Mouse (Mus musculus) activated CD4-positive, CD25-positive, alpha-beta regulatory T cell, adult 4 months (primary cell): ENCODE results near the gene Tjp3. TPM values are rescaled to one million over a fixed set of nuclear protein-coding genes. Genes with fewer than 3 reads are reported as not detected.

Source experiments
- ATAC-seq: one replicate; pipeline ENCODE4 v1.8.0; 2017
- polyA plus RNA-seq, 2 experiments: library from polyadenylated mRNA; unstranded; fragments of 100-300 nt; shearing (Covaris generic); gene quantifications; one replicate each; pipeline ENCODE4 v1.2.1; 2017

Gene Tjp3
- polyA plus RNA-seq, 2 experiments from 2014 or later = 2.4 to 3.1 TPM

DNA sequence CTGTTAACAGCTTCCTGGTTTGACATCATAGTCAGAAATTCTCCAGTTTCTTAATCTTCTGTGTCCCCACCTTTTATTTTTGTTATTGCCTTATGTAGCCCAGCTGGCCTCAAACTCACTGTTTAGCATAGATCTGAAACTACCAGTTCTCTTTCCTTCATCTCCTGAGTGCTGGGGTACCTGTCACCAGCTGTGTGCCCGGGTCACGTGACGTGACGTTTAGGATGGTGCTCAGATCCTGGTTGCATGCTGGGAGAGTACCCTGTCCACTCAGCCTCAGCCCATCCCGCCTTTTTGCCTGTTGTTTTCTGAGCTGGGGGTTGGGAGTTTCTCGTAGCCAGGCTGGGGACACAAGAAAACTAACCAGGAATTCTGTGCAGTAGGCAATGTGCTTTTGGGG lies 5.9 kb upstream of the Tjp3 start:
- no peak for ATAC-seq

DNA sequence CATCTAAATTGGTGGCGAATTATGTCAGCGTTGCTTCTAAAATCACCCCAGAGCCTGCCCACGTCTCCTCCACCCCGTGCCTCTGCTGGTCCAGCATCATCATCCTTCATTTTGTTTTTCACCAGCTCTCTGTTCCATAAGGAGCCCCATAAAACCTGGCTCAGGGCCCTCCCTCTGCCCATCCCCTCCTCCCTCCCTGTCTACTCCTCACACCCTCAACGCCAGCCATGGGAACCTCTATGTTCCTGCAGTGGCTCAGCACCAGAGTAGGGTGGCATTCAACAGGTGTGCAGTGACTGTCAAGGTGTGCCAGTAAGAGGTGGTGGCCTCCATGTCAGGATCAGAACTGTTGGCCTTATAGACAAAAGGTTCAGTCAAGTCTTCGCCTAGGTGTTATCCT lies 3.8 kb upstream of the Tjp3 start:
- no peak for ATAC-seq

DNA sequence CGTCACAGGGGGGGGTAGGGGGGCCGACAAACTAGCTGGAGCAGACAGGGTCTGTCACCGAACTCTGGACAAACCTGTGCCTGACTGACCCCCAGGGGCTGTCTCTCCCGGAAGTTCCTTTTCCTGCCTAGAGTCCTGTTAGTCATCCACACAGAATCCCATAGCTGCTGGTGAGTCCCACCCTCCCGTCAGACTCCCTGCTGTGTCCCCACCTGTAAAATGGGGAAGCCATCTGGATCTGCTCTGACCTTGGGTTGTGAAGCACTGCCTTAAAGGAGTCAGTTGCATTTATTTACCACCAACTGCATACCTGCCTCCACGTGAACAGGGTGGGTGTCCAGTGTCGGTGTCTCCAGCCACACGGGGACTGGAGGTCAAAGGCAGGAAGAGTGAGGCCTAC lies 3.1 kb upstream of the Tjp3 start:
- no peak for ATAC-seq

DNA sequence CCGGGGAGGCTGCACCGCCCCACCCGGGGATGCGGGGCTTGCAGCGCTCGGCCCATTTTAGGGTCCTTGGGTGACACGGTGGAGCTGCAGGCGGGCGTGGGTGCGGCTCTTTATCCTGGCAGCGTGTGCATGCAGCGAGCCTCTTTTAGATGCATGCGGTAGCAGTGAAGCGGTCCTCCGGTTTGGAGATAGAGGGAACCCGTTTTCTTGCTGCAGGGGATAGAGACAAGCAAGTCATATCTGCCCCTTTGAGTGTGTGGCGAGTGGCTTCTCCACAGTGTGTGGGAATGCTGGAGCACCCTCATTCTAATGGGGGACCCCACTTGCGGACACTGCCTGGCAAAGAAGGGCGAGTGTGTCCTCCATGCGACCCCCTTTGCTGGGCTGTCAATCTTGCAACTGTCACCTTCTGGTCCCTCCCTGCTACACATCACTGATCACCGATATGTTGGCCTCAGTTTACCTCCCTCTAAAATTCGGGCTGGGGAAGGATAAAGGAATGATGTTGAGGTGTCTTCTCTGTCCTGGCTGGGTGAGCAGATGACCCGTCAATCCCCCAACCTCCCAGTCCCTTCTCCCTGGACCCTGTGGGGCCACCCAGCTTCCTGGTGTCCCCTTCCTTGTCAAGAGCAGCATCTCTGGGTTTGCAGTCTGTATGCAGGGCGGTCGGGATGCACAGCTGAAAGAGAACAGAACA lies 2.1 kb upstream of the Tjp3 start:
- no peak for ATAC-seq

DNA sequence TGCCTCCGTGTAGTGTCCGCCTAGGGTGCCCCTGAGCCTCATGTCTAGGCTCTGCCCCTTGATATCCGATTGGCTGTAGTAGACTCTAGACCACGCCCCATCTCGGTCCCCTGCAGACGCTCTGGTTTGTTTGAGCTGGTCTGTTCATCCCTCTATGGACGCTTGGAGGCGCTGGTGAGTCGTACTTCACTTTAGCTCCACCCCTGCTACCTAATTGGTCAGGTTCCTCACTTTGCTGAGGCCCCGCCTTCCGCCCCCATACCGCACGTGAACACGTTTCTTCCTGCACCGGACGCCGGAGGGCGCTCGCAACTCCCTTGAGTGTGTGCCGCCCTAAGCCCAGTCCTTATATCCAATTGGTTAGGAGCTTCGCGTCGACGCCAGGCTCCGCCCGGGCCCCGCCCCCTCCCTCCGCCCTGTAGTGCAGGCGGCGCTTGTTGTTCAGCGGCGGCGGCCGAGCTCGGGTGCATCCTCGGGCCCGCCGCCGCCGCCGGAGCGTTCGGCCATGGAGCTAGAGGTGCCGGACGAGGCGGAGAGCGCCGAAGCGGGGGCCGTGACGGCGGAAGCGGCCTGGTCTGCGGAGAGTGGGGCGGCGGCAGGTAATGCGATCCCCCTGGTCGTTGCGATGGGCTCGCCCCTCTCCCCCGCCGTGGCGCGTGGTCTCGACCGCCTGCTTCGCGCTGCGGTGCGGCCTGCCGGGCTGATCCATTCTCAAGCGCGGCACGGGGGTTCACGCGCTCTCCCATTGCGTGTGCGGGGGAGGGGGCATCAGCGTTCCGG lies 1.4 kb upstream of the Tjp3 start, which contains the start of gene Pip5k1c:
Gene Pip5k1c, plus strand, starts transcription at position 410 of the 780 bp plus-strand sequence.
- ATAC-seq = peak; percentile 87

DNA sequence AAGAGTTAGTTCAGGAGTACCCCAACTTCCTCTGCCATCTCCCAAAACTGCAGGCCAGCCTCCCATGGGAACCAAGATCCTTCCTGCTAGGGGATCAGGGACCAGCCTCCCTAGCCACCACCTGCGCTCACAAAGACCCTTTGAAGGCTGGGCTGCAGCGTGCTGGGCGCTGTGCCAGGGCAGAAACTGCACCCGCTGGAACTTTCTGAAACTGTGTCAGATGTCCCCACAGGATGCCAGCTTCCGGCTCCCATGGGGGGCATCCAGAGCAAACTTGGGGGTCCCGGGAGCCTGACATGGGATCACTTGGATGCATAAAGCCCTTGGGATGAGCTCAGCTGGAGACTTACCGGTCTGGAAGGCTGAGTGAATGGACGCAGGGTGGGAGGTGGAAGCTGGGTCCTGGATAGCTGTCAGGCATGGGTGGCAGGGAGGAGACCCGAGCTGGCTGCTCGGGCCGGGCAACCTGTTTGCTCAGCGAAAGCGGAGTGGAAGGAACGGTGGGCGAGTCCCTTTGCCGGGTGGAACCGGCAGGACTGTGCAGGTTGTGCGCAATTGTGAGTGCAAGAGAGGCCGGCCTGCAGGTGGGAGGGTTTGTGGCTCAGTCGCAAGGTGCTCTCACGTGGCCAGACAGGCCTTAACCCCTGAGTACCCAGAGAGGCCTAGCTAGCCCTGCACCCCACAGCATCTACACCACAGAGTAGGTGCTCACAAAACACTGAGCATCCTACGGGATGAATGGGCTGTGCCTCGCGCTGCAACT lies 502 bp downstream of the Tjp3 start:
- ATAC-seq = no peak

DNA sequence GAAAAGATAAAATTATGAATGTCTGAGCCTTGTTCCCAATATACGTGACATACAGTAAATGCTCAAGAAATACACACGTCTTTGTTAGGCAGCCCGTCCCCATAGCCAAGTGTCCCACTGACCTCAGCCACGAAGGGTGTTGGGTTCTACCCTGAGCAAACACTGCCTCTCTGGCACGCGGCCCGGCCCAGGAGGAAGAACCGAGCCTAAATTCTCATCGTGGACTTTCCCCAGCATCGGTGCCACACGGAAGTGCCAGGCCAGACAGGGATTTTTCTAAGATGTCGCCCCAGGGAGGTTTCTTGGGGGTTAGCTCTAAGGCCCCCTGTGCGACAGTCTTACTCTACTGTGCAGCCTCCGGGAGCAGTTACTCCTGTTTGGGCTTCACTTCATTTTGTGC lies 1.6 kb downstream of the Tjp3 start:
- no peak for ATAC-seq

DNA sequence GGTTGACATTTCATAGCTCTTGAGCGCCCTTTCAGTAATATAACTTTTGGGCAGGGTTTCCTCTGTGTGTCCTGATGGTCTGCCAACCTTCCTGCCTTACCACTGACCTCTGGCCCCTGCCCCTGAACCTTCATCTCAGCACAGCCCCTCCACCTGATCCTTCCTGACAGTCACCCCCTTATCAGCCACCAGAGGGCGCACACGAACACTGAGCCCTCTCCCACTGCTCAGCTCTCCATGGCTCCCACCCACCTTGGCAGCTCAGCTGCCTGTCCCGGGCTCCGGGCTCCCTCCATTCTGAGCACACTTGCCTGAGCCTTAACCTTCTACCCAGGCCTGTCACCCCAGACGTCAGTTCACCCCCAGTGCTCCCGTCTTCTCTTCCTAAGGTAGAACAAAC lies 2.1 kb downstream of the Tjp3 start:
- ATAC-seq = no peak

DNA sequence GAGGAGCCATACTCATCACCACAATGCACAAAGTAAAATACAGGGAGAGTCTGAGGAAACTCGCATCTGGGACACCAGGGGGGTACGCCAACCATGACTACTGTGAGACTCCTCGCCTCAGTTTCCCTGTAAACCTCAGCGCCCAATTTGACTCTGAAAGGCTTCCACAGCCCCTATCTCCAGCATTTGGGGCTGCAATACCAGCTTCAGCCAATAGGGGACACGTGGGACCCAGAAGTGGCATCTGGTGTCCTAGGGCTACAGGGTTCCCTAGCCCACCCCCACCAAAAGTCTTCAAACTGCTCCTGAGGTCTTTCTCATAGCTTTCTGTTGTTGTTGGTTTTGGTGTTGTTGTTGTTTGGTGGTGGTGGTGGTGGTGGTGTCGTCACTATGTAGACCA lies 2.8 kb downstream of the Tjp3 start:
- ATAC-seq = no peak

DNA sequence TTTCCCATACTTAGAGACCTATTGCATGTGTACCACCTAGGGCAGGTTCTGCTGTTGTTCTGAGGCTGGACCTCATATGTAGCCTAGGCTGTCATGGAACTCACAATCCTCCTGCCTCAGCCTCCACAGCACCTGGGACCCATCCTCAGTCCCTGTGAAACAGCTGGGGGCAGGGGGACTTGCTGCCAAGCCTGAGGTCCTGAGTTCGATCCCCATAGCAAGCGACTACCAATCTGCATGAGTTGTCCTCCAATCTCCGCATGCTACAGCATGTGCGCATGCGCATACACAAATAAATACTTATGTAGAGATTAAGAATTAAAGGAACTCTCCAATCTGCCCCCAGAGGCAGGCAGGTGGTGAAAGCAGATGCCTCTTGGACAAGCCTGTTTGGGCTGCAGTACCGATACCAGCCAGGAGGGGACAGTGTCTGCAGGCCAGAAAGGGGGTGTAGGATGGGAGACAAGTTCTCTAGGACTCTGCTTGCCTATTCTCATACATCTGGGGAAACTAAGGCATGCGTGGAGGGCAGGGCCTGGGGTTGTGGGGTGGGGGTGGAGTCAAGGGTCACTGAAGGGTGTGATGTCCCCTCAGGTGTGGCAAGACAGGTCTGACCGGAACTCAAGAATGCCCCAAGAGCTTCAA lies 3.7 kb downstream of the Tjp3 start:
- no peak for ATAC-seq

DNA sequence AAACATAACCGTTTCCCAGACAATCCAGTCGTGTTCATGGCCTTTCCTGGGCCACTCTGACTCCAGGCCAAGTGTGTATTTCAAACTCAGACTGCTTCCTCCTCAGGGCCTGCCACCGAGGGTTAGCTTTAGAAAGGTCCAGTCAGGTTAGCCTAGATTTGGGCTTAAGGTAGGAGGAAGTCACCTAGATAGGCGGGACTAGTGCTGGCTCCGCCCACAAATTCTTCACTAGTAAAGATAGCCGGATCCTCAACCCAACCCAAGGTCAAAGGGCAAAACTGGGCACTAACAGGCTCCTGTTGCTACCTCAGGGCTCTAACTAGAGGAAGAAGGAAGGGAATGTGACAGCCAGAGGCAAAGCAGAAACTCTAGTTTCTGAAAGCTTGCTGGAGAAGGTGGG lies 4.8 kb downstream of the Tjp3 start:
- ATAC-seq = no peak

DNA sequence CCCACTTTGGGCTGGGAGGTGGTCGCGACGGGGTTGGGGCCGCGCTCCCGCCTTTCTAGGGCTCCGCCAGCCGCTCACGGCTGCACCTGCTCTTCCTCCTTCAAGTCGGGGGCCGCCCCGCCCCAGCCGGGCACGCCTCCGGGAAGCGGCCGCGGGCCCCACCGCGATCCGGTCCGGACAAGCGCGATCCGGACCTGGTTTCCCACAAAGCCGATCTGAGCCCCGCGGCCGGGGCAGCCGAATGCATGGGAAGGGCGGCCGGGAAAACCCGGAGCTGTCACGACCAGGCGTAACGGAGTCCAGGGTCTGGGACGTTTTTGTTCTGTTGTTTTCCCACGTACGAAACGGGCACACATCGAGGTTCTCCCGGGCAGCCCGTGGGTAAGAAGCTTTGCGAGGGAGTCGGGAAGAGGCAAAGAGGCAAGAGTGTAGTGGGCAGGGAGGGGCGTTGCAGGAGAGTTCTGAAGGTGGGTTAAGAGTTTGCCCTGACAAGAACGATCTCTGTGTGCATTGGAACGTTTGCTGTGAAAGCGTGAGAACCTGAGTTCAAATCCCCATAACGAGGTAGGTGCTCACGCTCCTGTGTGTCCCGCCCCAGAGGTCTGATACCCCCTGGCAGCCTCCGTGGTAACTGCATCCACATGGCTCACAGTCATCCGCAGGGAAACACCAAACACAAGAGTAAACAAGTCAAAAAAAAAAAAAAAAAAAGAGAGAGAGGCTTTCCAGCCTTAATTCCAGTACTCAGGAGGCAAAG lies 5.5 kb downstream of the Tjp3 start:
- ATAC-seq = peak; percentile 88

DNA sequence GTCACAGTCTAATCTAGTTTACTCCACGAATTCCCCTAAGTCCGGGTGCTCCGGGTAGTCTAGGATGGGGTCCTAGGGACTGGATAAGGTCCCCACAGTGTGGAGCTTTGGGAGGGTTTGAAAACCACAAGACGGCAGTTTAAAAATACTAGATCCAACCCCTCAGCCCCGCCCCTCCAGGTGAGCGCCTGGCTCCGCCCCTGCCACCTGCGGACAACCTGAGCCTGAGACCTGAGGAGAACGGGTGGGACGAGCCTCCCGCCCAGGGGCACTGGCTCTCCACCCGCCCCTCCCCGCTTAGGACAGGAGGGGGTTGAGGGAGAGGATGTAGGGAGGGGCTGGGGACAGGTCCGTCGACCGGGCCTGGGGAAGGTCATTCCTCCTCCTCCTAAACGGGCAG lies 6.7 kb downstream of the Tjp3 start:
- no peak for ATAC-seq

DNA sequence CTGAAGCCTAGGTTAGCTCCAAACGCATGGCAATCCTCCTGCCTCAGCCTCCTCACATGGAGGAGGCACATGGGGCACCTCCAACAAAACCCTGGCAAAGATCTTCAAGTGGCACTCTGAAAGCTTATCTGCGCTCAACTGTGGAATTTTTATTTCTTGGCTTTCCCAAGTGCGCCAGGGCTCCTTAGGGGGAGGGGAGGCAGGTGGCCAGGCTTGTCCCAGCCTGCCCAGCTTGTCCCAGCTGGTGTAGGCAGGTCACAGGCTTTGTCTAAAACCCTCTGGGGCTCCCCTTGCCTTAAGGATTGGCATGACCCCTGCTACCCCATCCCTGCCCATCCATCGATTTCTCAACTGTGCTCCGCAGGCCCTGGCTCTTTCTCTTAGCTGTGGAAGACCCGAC lies 7.2 kb downstream of the Tjp3 start:
- ATAC-seq = no peak

DNA sequence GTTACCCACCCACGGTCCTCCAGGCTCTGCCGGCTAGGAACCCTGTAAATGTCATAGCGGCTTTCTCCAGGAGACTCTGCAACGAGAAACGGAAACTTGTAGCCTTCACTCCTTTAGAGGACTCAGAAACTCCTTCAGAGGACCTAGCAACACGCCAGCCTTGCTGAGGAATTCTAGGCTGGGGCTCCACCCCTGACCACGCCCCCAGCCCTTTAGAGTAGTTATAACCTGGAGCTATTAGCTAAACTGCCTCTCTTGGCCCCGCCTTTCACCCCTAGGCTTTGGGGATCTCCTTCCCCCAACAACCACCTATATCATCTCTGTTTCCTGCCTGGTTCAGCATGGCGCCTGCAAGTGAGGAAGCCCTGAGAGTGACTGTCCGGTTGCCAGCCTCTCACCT lies 11.9 kb downstream of the Tjp3 start:
- ATAC-seq = no peak

DNA sequence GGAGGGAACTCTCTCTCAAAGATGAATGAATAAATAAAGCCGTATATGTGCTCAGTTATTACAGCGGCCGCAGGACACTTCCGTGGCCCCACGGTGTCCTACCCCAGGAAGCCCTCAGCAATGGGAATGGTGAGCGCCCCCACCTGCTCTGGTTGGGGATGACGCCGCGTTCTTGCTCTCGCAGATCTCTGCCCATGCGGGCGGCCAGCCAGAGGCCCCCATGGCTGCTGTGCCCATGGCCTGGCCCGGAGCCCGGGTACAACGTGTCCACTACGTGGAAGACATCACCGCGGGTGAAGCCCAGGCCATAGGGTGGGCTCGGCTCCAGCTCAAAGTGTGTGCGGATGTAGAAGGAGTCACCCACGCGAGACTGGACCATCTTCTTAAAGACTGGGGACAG lies 13.7 kb downstream of the Tjp3 start:
- ATAC-seq = no peak

DNA sequence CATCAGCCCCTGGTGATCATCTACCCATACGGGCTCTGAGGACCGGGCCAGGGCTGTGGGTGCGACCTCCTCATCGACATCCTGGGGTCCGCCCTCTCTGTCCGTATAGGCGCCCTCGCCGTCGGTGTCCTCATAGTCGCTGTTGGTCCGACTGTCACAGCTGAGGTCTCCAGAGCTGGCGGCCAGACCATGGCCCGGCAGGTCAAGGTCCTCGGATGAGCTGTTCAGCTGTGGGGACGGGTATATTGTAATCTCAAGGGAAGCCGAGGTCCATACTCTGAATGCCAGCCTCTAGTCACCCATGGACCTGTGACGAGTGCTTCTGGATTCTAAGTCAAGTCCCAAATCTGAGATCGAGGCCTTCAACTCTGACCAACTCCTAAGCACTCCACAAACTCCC lies 17.5 kb downstream of the Tjp3 start:
- ATAC-seq = no peak

DNA sequence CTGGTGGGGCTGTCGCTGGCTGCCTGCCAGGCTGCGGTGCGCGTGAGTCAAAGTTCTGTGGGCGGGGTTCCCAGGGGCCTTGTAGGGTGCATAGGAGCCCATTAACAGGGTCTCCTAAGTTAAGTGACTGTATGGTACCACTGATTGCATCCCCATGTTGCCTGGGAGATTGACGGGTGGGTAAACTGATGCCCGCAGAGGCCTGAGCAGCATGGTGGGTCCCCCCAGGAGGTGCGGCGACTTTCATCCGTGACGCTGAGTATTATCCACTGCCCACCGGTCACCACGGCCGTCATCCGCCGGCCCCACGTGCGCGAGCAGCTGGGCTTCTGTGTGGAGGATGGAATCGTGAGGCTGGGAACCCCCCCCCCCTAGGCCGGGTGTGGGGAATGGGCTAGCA lies 19.0 kb downstream of the Tjp3 start:
- ATAC-seq = no peak

DNA sequence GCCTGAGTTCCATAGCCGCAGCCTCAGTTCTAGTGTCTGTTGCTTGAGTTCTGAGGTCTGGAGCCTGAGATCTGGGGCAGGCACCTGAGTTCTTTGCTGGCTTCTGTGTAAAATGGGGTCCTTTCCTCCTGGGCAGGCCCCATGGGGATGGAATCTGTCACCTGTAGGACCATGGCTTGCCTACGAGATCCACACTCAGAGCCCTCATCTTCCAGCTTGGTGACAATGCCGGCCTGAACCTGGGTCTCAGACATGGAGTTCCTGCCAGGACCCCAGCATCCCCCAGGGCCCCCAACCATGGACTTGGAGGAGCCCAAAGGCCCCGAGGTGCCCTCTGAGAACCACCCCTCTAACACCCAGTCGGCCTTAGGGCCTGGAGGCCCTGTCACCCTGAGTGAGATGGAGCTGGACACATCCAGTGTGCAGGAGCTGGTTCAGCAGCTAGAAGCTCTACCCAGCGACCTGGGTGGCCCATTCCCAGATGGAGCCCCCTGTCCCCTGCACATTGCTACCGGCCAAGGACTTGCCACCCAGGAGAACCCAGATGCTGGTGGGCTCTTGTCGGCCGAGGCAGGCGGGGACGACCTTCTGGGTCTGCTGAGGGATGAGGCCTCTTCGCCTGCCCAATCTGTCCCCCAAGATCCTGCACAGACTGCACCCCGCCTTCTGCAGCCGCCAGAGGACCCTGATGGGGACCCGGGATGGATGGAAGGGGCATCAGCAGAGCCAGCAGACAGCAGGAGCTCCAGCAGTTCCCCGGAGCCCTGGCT lies 22.6 kb downstream of the Tjp3 start:
- no peak for ATAC-seq

DNA sequence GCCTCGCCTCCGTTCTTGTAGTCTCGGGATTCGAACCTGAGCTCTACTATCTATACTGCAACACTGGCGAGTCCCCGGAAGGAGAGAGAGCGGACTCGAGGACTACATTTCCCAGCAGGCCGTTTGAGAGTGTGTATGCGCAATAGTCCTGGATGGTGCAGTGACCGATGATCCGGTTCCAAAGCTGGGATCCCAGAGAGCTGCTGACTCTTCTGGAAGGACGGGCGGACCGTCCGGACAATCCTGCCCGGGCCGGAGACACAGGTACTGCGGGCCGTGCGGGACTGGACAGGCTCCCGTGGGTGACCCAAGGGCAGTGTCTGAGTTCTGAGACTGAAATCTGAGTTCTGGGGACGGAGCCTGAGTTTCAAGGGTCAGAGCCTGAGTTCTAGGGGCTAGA lies 23.3 kb downstream of the Tjp3 start:
- peak; percentile 66 for ATAC-seq
